Mouse (Mus musculus) ES-E14 (cell line): ENCODE measurements around the gene C2cd4d.

Source experiments
- CHD2 ChIP-seq: IDR thresholded peaks from 2 replicates; pipeline ENCODE4 v1.6.1; 2014; ENCODE audit warnings: mild to moderate bottlenecking, low read depth, low read length, inconsistent platforms
- HCFC1 ChIP-seq: IDR thresholded peaks from 2 replicates; pipeline ENCODE4 v1.6.1; 2012; ENCODE audit warnings: low read length, inconsistent platforms, borderline replicate concordance; ENCODE audit not compliant: insufficient read depth
- MAFK ChIP-seq: IDR thresholded peaks from 2 replicates; pipeline ENCODE4 v1.6.1; 2014; ENCODE audit warnings: mild to moderate bottlenecking, low read depth, low read length, inconsistent platforms; ENCODE audit not compliant: insufficient read depth
- ZC3H11A ChIP-seq: IDR thresholded peaks from 2 replicates; pipeline ENCODE4 v1.6.1; 2012; ENCODE audit warnings: low read depth, mild to moderate bottlenecking, inconsistent platforms, low read length, borderline replicate concordance
- ZNF384 ChIP-seq: IDR thresholded peaks from 2 replicates; pipeline ENCODE4 v1.6.1; 2012; ENCODE audit warnings: low read depth, low read length, inconsistent platforms

DNA sequence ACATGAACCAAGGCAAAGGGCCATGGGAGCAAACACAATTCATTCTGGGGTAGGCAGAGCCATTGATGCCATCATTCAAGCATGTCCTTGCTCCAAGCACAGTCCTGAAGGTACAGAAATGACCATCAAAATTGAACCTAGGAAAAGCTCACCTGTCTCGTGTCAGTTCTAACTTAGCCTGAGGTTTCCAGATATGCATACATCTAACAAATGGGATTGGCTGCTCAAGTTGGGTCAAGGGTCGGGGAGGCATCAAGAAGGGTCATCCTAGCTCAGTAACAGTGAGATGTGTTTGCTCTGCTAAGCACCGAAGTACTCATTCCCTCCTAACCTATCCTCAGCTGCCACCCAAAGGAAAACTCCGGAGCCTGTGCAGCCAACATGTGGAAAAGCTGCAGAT is 34.6 kb downstream of the C2cd4d start:
- TF ChIP-seq CHD2 (no peak), MAFK (no peak), ZNF384 (no peak), HCFC1 (no peak), ZC3H11A (no peak)
